27 mouse cellular contexts compared by ENCODE assay signal in genomic region chr6:93537126-93537525, GRCm38 (mm10).
A peak's percentile ranks its signal among the peaks of the same experiment; 100 is the strongest.
DNase-seq lines count a peak whose midpoint lies in the region; ATAC-seq lines count a peak whose summit lies in the region.
"Had no signal": no experiment of that assay in that cellular context is flagged by ENCODE, and none has a peak within 500 bp of the region (broad histone marks: within the 10 kb centered on the region; RNA-seq: fewer than 3 reads in every experiment).

No protein-coding gene starts in this region.

- no peaks in the 10 kb centered on the region for H3K4me1 ChIP-seq in lung, embryonic 16.5 days (replicated peaks; ENCODE audit: control insufficient read depth, insufficient read depth, low read length)
- H3K4me1 ChIP-seq: forebrain, embryonic 12.5 days; forebrain, embryonic 15.5 days; heart, embryonic 13.5 days had no signal

- H3K27ac ChIP-seq in lung, embryonic 16.5 days (ENCODE audit: low read length) = no peak overlapping the region
- H3K27ac ChIP-seq: embryonic facial prominence, embryonic 10.5 days; embryonic facial prominence, embryonic 13.5 days; forebrain, embryonic 12.5 days; forebrain, embryonic 15.5 days; heart, embryonic 13.5 days; hindbrain, embryonic 14.5 days; hindbrain, postnatal 0 days had no signal

- no peaks in the 10 kb centered on the region for H3K27me3 ChIP-seq in lung, embryonic 16.5 days (ENCODE audit: control insufficient read depth, insufficient read depth, low read depth, low read length)
- H3K27me3 ChIP-seq: embryonic facial prominence, embryonic 13.5 days; forebrain, embryonic 12.5 days; forebrain, embryonic 15.5 days had no signal

- no peak overlapping the region for H3K4me3 ChIP-seq in lung, embryonic 16.5 days (ENCODE audit: low read length)
- H3K4me3 ChIP-seq: embryonic facial prominence, embryonic 10.5 days; embryonic facial prominence, embryonic 13.5 days; erythroblast, embryonic 14.5 days; forebrain, embryonic 12.5 days; forebrain, embryonic 15.5 days; heart, embryonic 13.5 days had no signal

- DNase-seq in lung, adult 18-20 months = peak; percentile 32 to 46
- peak; percentile 12 for DNase-seq in lung, postnatal 14 days
- DNase-seq in lung, postnatal 4 days = peak; percentile 13 to 47
- DNase-seq in cerebellum, postnatal 14 days = no peak
- DNase-seq in cerebellum, adult 9-10 months = no peak
- no peak for DNase-seq in ovary, adult 18-20 months (ENCODE audit: low spot score)
- DNase-seq: adrenal gland, adult 2 months; adrenal gland, postnatal 14 days; cerebellum, adult 11-12 months; cerebellum, adult 9-11 months; cerebellum, postnatal 36 days; embryo, embryonic 11 days; gastrocnemius, postnatal 10 days; gastrocnemius, postnatal 36 days; heart, postnatal 14 days; heart, postnatal 4 days had no signal

- no peaks in the 10 kb centered on the region for H3K36me3 ChIP-seq in lung, embryonic 16.5 days (ENCODE audit: control insufficient read depth, insufficient read depth, low read length)
- H3K36me3 ChIP-seq: embryonic facial prominence, embryonic 10.5 days; embryonic facial prominence, embryonic 13.5 days; forebrain, embryonic 12.5 days; forebrain, embryonic 15.5 days; heart, embryonic 13.5 days had no signal

- WGBS in lung, embryonic 16.5 days = 80% methylated on average over 1 of the region's 1 CpGs

- no peak overlapping the region for H3K4me2 ChIP-seq in lung, embryonic 16.5 days (ENCODE audit: low read depth, low read length)
- H3K4me2 ChIP-seq: embryonic facial prominence, embryonic 13.5 days; forebrain, embryonic 12.5 days; forebrain, embryonic 15.5 days; heart, embryonic 13.5 days; hindbrain, embryonic 14.5 days had no signal

- H3K9me3 ChIP-seq in lung, embryonic 16.5 days (ENCODE audit: control insufficient read depth, low read length) = no peaks in the 10 kb centered on the region
- H3K9me3 ChIP-seq: embryonic facial prominence, embryonic 10.5 days; embryonic facial prominence, embryonic 13.5 days; forebrain, embryonic 12.5 days; forebrain, embryonic 15.5 days; heart, embryonic 13.5 days had no signal

- no peak overlapping the region for H3K9ac ChIP-seq in lung, embryonic 16.5 days (ENCODE audit: low read length)
- H3K9ac ChIP-seq: embryonic facial prominence, embryonic 13.5 days; forebrain, embryonic 12.5 days; forebrain, embryonic 15.5 days; heart, embryonic 13.5 days; hindbrain, embryonic 14.5 days had no signal

- 0 out of 2 replicates have a peak, but pooled peaks have one; percentile 43 for ATAC-seq in lung, embryonic 16.5 days (ENCODE audit: low read depth)
- ATAC-seq: CD4-positive, CD25-positive, alpha-beta regulatory T cell, adult 4 months; forebrain, embryonic 15.5 days; hindbrain, postnatal 0 days; inflammation-experienced regulatory T-cells, adult 6 months had no signal

Comparison
In these comparisons a context has a peak if more than half of its experiments do, and no peak if none do; other contexts are left out.
1. DNase-seq: peak in lung, adult 18-20 months (2 of 2), lung, postnatal 14 days (single experiment) and lung, postnatal 4 days (2 of 2); none in cerebellum, postnatal 14 days (0 of 2), cerebellum, adult 9-10 months (single experiment) and ovary, adult 18-20 months (single experiment).